Mouse (Mus musculus) liver, embryonic 14.5 days (tissue): ENCODE data around the gene Rnf150. TPM values are rescaled to one million over a fixed set of nuclear protein-coding genes. Genes with fewer than 3 reads are reported as not detected.

Source experiments
- ATAC-seq: fragments of 200-750 bp; cut with Nextera tagmentation; 2 replicates; pipeline ENCODE4 v1.8.0; 2017; ENCODE audit warnings: moderate number of reproducible peaks, mild to moderate bottlenecking, moderate library complexity; ENCODE audit not compliant: insufficient read depth
- DNase-seq, 3 experiments: peaks; one replicate each; pipeline ENCODE4 v3.0.0-alpha.2; 2012 to 2013; ENCODE audit warnings: low read depth in 3 of 3, low spot score in 3 of 3
- H3K27ac ChIP-seq: fragments of 300-500 bp; sonication (generic); 2 replicates; pipeline ENCODE4 v1.5.1; 2014; ENCODE audit warnings: moderate library complexity, mild to moderate bottlenecking, control low read depth, inconsistent platforms
- H3K27me3 ChIP-seq: fragments of 300-500 bp; sonication (generic); 2 replicates; pipeline ENCODE4 v1.6.1; 2014; ENCODE audit warnings: mild to moderate bottlenecking, low read length, moderate library complexity; ENCODE audit not compliant: control insufficient read depth, insufficient read depth
- H3K36me3 ChIP-seq: fragments of 300-500 bp; sonication (generic); replicated peaks from 2 replicates; pipeline ENCODE4 v1.6.1; 2014; ENCODE audit warnings: low read depth; ENCODE audit not compliant: control insufficient read depth, insufficient read depth
- H3K4me1 ChIP-seq, 2 experiments: fragments of 200-500 bp in 1 of 2; fragments of 300-500 bp in 1 of 2; sonication (generic) in 1 of 2; replicated peaks; 2 replicates each; pipeline ENCODE4 v1.6.1; 2012 to 2014; ENCODE audit warnings: antibody characterized with exemption in 1 of 2, inconsistent platforms in 1 of 2, low read length in 1 of 2; ENCODE audit not compliant: control insufficient read depth in 2 of 2, insufficient read depth in 2 of 2
- H3K4me2 ChIP-seq: fragments of 300-500 bp; sonication (generic); 2 replicates; pipeline ENCODE4 v1.6.1; 2014; ENCODE audit warnings: low read depth, mild to moderate bottlenecking, control low read depth, moderate library complexity
- H3K4me3 ChIP-seq, 2 experiments: fragments of 200-500 bp in 1 of 2; fragments of 300-500 bp in 1 of 2; sonication (generic) in 1 of 2; 2 replicates each; pipeline ENCODE4 v1.5.1; 2012 to 2014; ENCODE audit warnings: low read depth in 2 of 2, low read length in 2 of 2, mild to moderate bottlenecking in 2 of 2, control low read depth in 1 of 2, inconsistent platforms in 1 of 2, moderate library complexity in 1 of 2; ENCODE audit not compliant: insufficient read depth in 1 of 2
- H3K9ac ChIP-seq: fragments of 300-500 bp; sonication (generic); replicated peaks from 2 replicates; pipeline ENCODE4 v1.6.1; 2014; ENCODE audit warnings: mild to moderate bottlenecking, control low read depth, moderate library complexity
- H3K9me3 ChIP-seq: fragments of 300-500 bp; sonication (generic); 2 replicates; pipeline ENCODE4 v1.6.1; 2016; ENCODE audit warnings: low read length, mixed read lengths; ENCODE audit not compliant: control insufficient read depth
- CTCF ChIP-seq: IDR thresholded peaks from 2 replicates; pipeline ENCODE4 v1.5.1; 2016; ENCODE audit warnings: antibody characterized with exemption, low read depth, control low read depth
- EP300 ChIP-seq: IDR thresholded peaks from 2 replicates; pipeline ENCODE4 v1.6.1; 2016; ENCODE audit warnings: antibody characterized with exemption, low read depth
- WGBS: fragments of 180-500 bp; shearing (Covaris S2); extraction: QIAGEN DNeasy Blood & Tissue Kit; methylation state at CpG from one replicate; pipeline ENCODE4 v1.1.7; 2014; ENCODE audit not compliant: insufficient replicate concordance; 5-methylcytosine and 5-hydroxymethylcytosine counted together
- polyA plus RNA-seq, 2 experiments: library from polyadenylated mRNA; depleted of rRNA in 1 of 2; stranded (reverse) in 1 of 2; unstranded in 1 of 2; fragments of >200 nt; fragmentation: Nextera tagmentation in 1 of 2; extraction: Ambion mirVana in 1 of 2; gene quantifications; 2 replicates each; pipeline versions ENCODE4 v1.2.1 to v1.2.3; 2012 to 2014

The Rnf150 gene
- polyA plus RNA-seq (2012; rRNA removed) = 0.19 TPM in 2 replicates
- polyA plus RNA-seq (2014; fragmentation: Nextera tagmentation; extraction: Ambion mirVana) = 0.04 and 0.17 TPM in 2 replicates

DNA sequence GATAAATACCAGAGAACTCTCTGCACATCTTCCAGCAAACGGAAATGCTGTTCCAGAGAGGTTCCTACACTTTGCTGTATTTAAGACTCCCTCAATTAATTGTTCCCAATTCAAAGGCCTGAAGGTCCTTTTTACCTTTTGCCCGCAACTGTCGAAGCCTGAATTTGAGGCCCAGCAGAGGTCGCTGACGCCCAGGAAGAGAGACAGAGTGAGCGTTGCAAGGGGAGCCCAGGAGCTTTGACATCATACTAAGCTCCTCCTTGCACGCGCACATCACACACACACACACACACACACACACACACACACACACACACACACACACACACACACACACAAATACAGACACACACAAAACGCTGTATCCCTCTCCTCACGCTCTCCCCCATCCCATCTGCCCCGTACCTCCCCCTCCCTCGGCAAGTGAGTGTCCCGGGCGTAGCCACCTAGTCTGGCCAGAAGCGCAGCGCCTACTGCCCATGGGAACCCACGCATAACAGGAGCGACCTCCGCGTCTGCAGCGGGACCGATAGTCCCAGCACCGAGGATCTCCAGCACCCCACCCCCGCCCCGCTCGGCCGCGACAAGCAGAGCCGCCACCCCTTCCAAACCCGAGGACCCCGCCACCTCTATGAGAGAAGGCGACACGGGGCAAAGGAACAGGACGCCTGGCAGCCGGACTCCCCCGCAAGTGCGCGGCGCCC lies at the start of gene Rnf150:
Gene Rnf150 (plus strand): TSS at position 316 of the 704 bp plus-strand sequence.
- Histone ChIP-seq H3K4me2 (peak within 1 kb of the TSS; percentile 76), H3K4me1 (no peaks in the 10 kb centered on the region), H3K4me3 (peak within 1 kb of the TSS; percentile 54 to 57), H3K9me3 (no peaks in the 10 kb centered on the region), H3K9ac (0 out of 2 replicates have a peak within 1 kb of the TSS, but pooled peaks have one; percentile 27), H3K27me3 (peaks cover 19% of the 10 kb centered on the region), H3K27ac (no peak within 1 kb of the TSS), H3K36me3 (no peaks in the 10 kb centered on the region)
- TF ChIP-seq CTCF = peak; percentile 73
- no peak for TF ChIP-seq EP300
- ATAC-seq = peak; percentile 51
- WGBS = 1% methylated on average over 36 of the region's 39 CpGs
- DNase-seq = peak in 2 of 3 experiments; percentile 28 to 29

DNA sequence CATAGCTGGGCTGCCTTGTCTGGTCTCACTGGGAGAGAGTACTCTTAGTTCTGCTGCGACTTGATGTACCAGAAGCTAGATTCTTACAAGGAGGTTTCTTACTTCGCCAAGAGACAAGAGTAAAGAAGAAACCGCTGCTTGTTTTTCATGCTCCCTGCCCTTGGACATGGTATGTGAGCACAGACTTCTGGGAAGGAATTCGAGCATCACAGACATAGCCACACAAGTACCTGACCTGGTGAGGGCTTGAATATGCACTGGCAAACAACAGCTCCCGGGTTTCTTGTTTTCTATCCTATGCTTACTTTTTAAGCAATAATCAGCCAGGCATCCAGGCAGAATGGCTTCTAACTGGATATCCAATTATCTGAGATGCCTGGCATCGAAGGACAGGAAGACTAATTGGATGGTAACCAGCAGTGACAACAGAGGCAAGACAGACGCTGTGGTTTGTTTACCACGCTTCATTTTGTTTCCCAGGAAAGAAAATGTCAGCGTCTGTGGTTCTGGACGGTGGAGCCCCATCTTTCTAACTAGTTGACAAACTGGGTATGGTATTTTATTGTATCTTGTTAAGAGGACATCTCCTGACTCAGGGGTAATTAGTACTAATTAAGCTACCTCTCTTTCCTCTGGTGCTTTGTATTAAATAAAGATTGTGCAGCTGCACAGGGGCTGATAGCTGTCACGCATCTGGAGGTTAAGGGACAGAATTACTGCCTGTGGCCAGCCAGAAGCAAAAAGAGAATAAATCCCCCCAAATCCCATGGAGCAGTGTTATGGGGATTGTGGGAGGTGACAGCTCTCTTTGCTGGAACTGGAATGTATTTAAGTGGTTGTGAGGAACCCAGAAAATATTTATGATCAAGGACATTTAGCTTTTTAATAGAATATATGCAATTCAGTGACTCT lies 36.8 kb upstream of the Rnf150 start:
- H3K27me3 ChIP-seq = no peaks in the 10 kb centered on the region
- no peak overlapping the region for H3K4me2 ChIP-seq
- no peaks in the 10 kb centered on the region for H3K9me3 ChIP-seq
- ATAC-seq (no peak), DNase-seq (no peak)
- no peaks in the 10 kb centered on the region for H3K36me3 ChIP-seq
- no peak overlapping the region for H3K27ac ChIP-seq
- H3K9ac ChIP-seq = no peak overlapping the region
- 50% methylated on average over 11 of the region's 11 CpGs for WGBS
- no peaks in the 10 kb centered on the region for H3K4me1 ChIP-seq
- TF ChIP-seq CTCF (no peak), EP300 (no peak)
- H3K4me3 ChIP-seq = no peak overlapping the region

DNA sequence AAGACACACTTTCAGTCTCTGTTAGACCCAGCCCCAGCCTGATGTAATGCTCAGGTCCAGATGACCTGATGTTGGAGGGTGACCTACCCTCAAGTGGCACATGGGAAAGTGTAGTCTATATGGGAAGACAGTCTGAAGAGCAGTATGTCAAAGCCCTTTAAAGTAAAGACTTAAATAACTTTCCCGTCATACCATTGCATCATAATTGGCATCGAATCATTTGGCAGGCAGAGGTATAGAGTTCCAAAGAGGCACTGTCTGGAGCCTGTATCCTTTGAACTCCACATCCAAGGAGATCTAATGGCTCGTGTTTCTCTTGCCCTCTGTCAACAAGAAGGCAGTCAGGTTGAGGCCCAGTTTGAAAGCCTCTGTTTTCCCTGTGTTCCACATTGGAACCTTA lies 22.7 kb upstream of the Rnf150 start:
- H3K9ac ChIP-seq = no peak overlapping the region
- ATAC-seq (no peak), DNase-seq (no peak)
- no peak overlapping the region for H3K4me3 ChIP-seq
- no peaks in the 10 kb centered on the region for H3K4me1 ChIP-seq
- no peak overlapping the region for H3K4me2 ChIP-seq
- no peak overlapping the region for H3K27ac ChIP-seq
- no peaks in the 10 kb centered on the region for H3K27me3 ChIP-seq
- TF ChIP-seq EP300 (no peak), CTCF (no peak)
- H3K36me3 ChIP-seq = no peaks in the 10 kb centered on the region
- 52% methylated on average over 3 of the region's 3 CpGs for WGBS
- no peaks in the 10 kb centered on the region for H3K9me3 ChIP-seq

DNA sequence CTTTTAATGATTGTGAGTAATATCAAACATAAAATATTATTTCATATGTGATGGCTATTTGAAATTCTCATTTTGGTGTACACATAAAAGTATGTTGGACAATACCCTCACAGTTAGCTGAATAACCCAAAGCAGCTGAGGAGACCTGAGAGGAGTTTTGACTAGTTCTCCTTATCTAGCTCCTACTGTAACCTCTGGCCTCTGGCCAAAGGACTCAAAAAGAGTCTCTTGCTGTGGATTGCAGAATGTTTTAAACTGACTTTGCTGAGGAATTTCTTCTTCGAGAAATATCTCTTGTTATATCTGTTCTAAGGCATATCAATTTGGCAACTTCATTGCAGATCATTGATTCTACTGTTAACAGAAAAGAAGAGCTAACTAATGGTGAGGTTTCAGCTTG lies 22.2 kb upstream of the Rnf150 start:
- Histone ChIP-seq H3K4me3 (no peak overlapping the region), H3K36me3 (no peaks in the 10 kb centered on the region), H3K27ac (no peak overlapping the region), H3K9ac (no peak overlapping the region), H3K4me2 (no peak overlapping the region), H3K9me3 (no peaks in the 10 kb centered on the region), H3K4me1 (no peaks in the 10 kb centered on the region), H3K27me3 (no peaks in the 10 kb centered on the region)
- no peak for TF ChIP-seq CTCF
- TF ChIP-seq EP300 = no peak
- DNase-seq = no peak
- ATAC-seq = no peak
- WGBS = 15% methylated on average over 1 of the region's 1 CpGs
